15 mouse cellular contexts compared by ENCODE assay signal in genomic region chr8:91987854-91988253, GRCm38 (mm10).
DNase-seq lines count a peak whose midpoint lies in the region; ATAC-seq and TF ChIP-seq lines count a peak whose summit lies in the region.
"Had no signal": no experiment of that assay in that cellular context is flagged by ENCODE, and none has a peak within 500 bp of the region (broad histone marks: within the 10 kb centered on the region; RNA-seq: fewer than 3 reads in every experiment).

No protein-coding gene starts in this region.

- no peak overlapping the region for H3K27ac ChIP-seq in liver, adult 2 months (replicated peaks; ENCODE audit: insufficient read depth, low read depth, low read length)
- H3K27ac ChIP-seq in heart, embryonic 15.5 days, result peak overlapping the region; percentile 77
- H3K27ac ChIP-seq: hindbrain, postnatal 0 days; limb, embryonic 10.5 days; liver, embryonic 14.5 days had no signal

- H3K36me3 ChIP-seq in liver, adult 2 months (ENCODE audit: control insufficient read depth, insufficient read depth, low read length), result no peaks in the 10 kb centered on the region
- H3K36me3 ChIP-seq in heart, embryonic 15.5 days, result no peaks in the 10 kb centered on the region
- H3K36me3 ChIP-seq: limb, embryonic 10.5 days had no signal

- H3K79me2 ChIP-seq in liver, adult 2 months (ENCODE audit: control insufficient read depth, insufficient read depth, low read length), result no peaks in the 10 kb centered on the region

- no peak for TF ChIP-seq CTCF in liver, adult 2 months (IDR thresholded peaks at IDR 0.05; ENCODE audit: low read depth, low read length)
- no peak for TF ChIP-seq CTCF in lung, adult 2 months (IDR thresholded peaks at IDR 0.05; ENCODE audit: insufficient read depth, low read length)

- H3K4me2 ChIP-seq in heart, embryonic 15.5 days, result 0 out of 2 replicates have a peak overlapping the region, but pooled peaks have one; percentile 29

- WGBS in liver, adult 2 months, result 23% methylated on average over 6 of the region's 6 CpGs
- 13% methylated on average over 6 of the region's 6 CpGs for WGBS in heart, embryonic 15.5 days
- 46% methylated on average over 6 of the region's 6 CpGs for WGBS in lung, adult 2 months

- no peaks in the 10 kb centered on the region for H3K4me1 ChIP-seq in liver, adult 2 months (ENCODE audit: control insufficient read depth, insufficient read depth, low read length)
- H3K4me1 ChIP-seq in heart, embryonic 15.5 days (replicated peaks), result peaks cover 51% of the 10 kb centered on the region
- H3K4me1 ChIP-seq in lung, adult 2 months (ENCODE audit: control insufficient read depth, insufficient read depth, low read length), result peaks cover 2% of the 10 kb centered on the region; the same call in 1 of the 2 replicates

- peak; percentile 90 for ATAC-seq in heart, embryonic 15.5 days (replicated peaks; ENCODE audit: insufficient number of reproducible peaks, insufficient read depth, low FRiP score, low read depth)
- ATAC-seq: forebrain, embryonic 16.5 days; hindbrain, postnatal 0 days had no signal

- no peak overlapping the region for H3K9ac ChIP-seq in liver, adult 2 months (ENCODE audit: low read depth, low read length)
- H3K9ac ChIP-seq in heart, embryonic 15.5 days, result no peak overlapping the region
- H3K9ac ChIP-seq: liver, embryonic 14.5 days had no signal

- DNase-seq in liver, adult 2 months (ENCODE audit: extremely low read depth, low read depth, low spot score), result peak; percentile 69
- no peak for DNase-seq in liver
- DNase-seq in lung, adult 2 months, result peak; percentile 25
- DNase-seq in lung, postnatal 4 days, result peak; percentile 59 to 83
- DNase-seq in testis, postnatal 10 days (ENCODE audit: low spot score), result no peak
- no peak for DNase-seq in T-cell, adult 2 months (ENCODE audit: low spot score)
- DNase-seq in thymus, postnatal 25 days, result no peak
- DNase-seq: cerebellum, adult 9-11 months; kidney, adult 8-10 months; thymus, postnatal 4 days had no signal

- no peak overlapping the region for H3K4me3 ChIP-seq in liver, adult 2 months (ENCODE audit: insufficient read depth, low read depth, low read length)
- no peak overlapping the region for H3K4me3 ChIP-seq in heart, embryonic 15.5 days
- no peak overlapping the region for H3K4me3 ChIP-seq in lung, adult 2 months (replicated peaks; ENCODE audit: extremely low read depth, low read depth, low read length)
- H3K4me3 ChIP-seq: limb, embryonic 10.5 days had no signal

- no peaks in the 10 kb centered on the region for H3K27me3 ChIP-seq in liver, adult 2 months (ENCODE audit: control insufficient read depth, insufficient read depth, low read length)
- H3K27me3 ChIP-seq in heart, embryonic 15.5 days, result peaks cover 10% of the 10 kb centered on the region; the same call in 1 of the 2 replicates

- no peaks in the 10 kb centered on the region for H3K9me3 ChIP-seq in heart, embryonic 15.5 days (replicated peaks)

- TF ChIP-seq POLR2A in liver, adult 2 months (IDR thresholded peaks at IDR 0.05; ENCODE audit: extremely low read depth, insufficient read depth, low read length), result no peak
- no peak for TF ChIP-seq POLR2A in lung, adult 2 months (IDR thresholded peaks at IDR 0.05; ENCODE audit: borderline replicate concordance, extremely low read depth, low read depth, low read length)

Comparison
In these comparisons a context has a peak if more than half of its experiments do, and no peak if none do; other contexts are left out.
1. DNase-seq: peak in liver, adult 2 months (single experiment), lung, adult 2 months (single experiment) and lung, postnatal 4 days (2 of 2); none in liver (single experiment), testis, postnatal 10 days (single experiment), T-cell, adult 2 months (single experiment) and thymus, postnatal 25 days (single experiment).